Mouse (Mus musculus): ENCODE results near the gene Pygl.
A peak's percentile ranks its signal among the peaks of the same experiment; 100 is the strongest.

Gene Pygl

GRCm38 (mm10) chr12:70234938-70235484, 3.7 kb upstream of the Pygl start:
- H3K27me3 ChIP-seq (ENCODE audit: insufficient read depth, low read length), result peaks cover 11% of the 10 kb centered on the region
- TF ChIP-seq POU5F1 (IDR thresholded peaks at IDR 0.05; ENCODE audit: borderline replicate concordance, low read length) (no peak), CTCF (conservative IDR thresholded peaks at IDR 0.05; ENCODE audit: low read length) (peak; percentile 86)
- no peaks in the 10 kb centered on the region for H3K9me3 ChIP-seq (ENCODE audit: low read length)
- no peaks in the 10 kb centered on the region for H3K36me3 ChIP-seq (ENCODE audit: insufficient read depth, low read length)
- H3K4me1 ChIP-seq (replicated peaks; ENCODE audit: low read depth, low read length), result no peaks in the 10 kb centered on the region; the same call in 1 of the 2 replicates
- H3K4me3 ChIP-seq (replicated peaks; ENCODE audit: low read length), result peak overlapping the region; percentile 17; the same call in 1 of the 2 replicates

- H3K9me3 ChIP-seq (ENCODE audit: low read length), result no peaks in the 10 kb centered on the region
- TF ChIP-seq CTCF (conservative IDR thresholded peaks at IDR 0.05; ENCODE audit: low read length), result peak; percentile 55
- TF ChIP-seq NANOG (IDR thresholded peaks at IDR 0.05; ENCODE audit: borderline replicate concordance, low read length), result no peak
Observed at GRCm38 (mm10) chr12:70234411-70234810, 3.1 kb upstream of the Pygl start.

DNA sequence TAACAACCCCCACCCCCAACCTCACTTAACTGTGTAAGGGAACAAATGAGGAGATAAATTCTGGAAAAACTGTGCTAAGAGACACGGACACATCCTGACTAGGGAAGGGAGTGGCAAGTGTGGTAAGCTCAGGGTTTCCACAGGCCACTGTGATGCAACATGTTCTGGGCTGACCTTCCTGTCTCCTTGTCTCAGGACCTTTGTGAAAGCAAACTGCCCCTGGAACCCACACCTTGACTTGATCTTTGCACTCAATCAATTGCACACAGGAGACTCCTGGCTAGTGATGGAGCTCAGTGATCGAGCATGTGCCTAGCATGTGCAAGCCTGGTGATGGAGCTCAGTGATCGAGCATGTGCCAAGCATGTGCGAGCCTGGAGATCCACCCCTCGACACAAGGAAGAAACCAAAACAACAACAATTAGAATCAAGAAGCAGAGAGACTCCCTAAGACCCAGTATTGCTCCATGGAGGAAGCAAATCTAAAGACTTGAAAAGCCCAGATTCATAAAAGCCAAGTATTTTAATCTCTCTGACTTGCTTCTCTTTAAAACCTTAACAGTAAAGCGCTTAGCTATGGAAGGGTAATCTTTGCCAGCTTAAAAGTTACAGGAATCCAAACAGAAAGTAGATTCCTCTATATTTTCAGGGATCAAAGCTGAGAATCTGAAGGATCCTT, 2.5 kb upstream of the Pygl start:
- no peaks in the 10 kb centered on the region for H3K36me3 ChIP-seq (ENCODE audit: insufficient read depth, low read length)
- H3K27me3 ChIP-seq (ENCODE audit: insufficient read depth, low read length), result peaks cover 19% of the 10 kb centered on the region
- no peaks in the 10 kb centered on the region; the same call in 1 of the 2 replicates for H3K4me1 ChIP-seq (replicated peaks; ENCODE audit: low read depth, low read length)
- TF ChIP-seq POU5F1 (IDR thresholded peaks at IDR 0.05; ENCODE audit: borderline replicate concordance, low read length) (no peak), NANOG (IDR thresholded peaks at IDR 0.05; ENCODE audit: borderline replicate concordance, low read length) (no peak), CTCF (conservative IDR thresholded peaks at IDR 0.05; ENCODE audit: low read length) (no peak)
- no peak overlapping the region for H3K4me3 ChIP-seq (replicated peaks; ENCODE audit: low read length)
- H3K9me3 ChIP-seq (ENCODE audit: low read length), result no peaks in the 10 kb centered on the region

More at GRCm38 (mm10) chr12:70234411-70234810, 3.1 kb upstream of the Pygl start:
- Histone ChIP-seq H3K27me3 (ENCODE audit: insufficient read depth, low read length) (peaks cover 17% of the 10 kb centered on the region), H3K4me1 (replicated peaks; ENCODE audit: low read depth, low read length) (no peaks in the 10 kb centered on the region; the same call in 1 of the 2 replicates), H3K4me3 (replicated peaks; ENCODE audit: low read length) (no peak overlapping the region), H3K36me3 (ENCODE audit: insufficient read depth, low read length) (no peaks in the 10 kb centered on the region)

GRCm38 (mm10) chr12:70232020-70232544, 794 bp upstream of the Pygl start:
- TF ChIP-seq POU5F1 (IDR thresholded peaks at IDR 0.05; ENCODE audit: borderline replicate concordance, low read length) (no peak), CTCF (conservative IDR thresholded peaks at IDR 0.05; ENCODE audit: low read length) (no peak), NANOG (IDR thresholded peaks at IDR 0.05; ENCODE audit: borderline replicate concordance, low read length) (no peak)
- peaks cover 36% of the 10 kb centered on the region for H3K27me3 ChIP-seq (ENCODE audit: insufficient read depth, low read length)
- no peaks in the 10 kb centered on the region for H3K9me3 ChIP-seq (ENCODE audit: low read length)
- H3K4me3 ChIP-seq (replicated peaks; ENCODE audit: low read length), result no peak overlapping the region
- no peaks in the 10 kb centered on the region for H3K36me3 ChIP-seq (ENCODE audit: insufficient read depth, low read length)
- peaks cover 8% of the 10 kb centered on the region for H3K4me1 ChIP-seq (replicated peaks; ENCODE audit: low read depth, low read length)

GRCm38 (mm10) chr12:70228155-70228554, 3.1 kb downstream of the Pygl start:
- peaks cover 15% of the 10 kb centered on the region for H3K4me1 ChIP-seq (replicated peaks; ENCODE audit: low read depth, low read length)
- no peaks in the 10 kb centered on the region for H3K9me3 ChIP-seq (ENCODE audit: low read length)
- H3K27me3 ChIP-seq (ENCODE audit: insufficient read depth, low read length), result peaks cover 55% of the 10 kb centered on the region
- no peak overlapping the region; the same call in 1 of the 2 replicates for H3K4me3 ChIP-seq (replicated peaks; ENCODE audit: low read length)
- TF ChIP-seq POU5F1 (IDR thresholded peaks at IDR 0.05; ENCODE audit: borderline replicate concordance, low read length) (no peak), CTCF (conservative IDR thresholded peaks at IDR 0.05; ENCODE audit: low read length) (no peak), NANOG (IDR thresholded peaks at IDR 0.05; ENCODE audit: borderline replicate concordance, low read length) (no peak)
- H3K36me3 ChIP-seq (ENCODE audit: insufficient read depth, low read length), result no peaks in the 10 kb centered on the region

- peaks cover 55% of the 10 kb centered on the region for H3K27me3 ChIP-seq (ENCODE audit: insufficient read depth, low read length)
- TF ChIP-seq CTCF (conservative IDR thresholded peaks at IDR 0.05; ENCODE audit: low read length) (no peak), NANOG (IDR thresholded peaks at IDR 0.05; ENCODE audit: borderline replicate concordance, low read length) (no peak), POU5F1 (IDR thresholded peaks at IDR 0.05; ENCODE audit: borderline replicate concordance, low read length) (no peak)
- peak overlapping the region; percentile 75 for H3K4me3 ChIP-seq (replicated peaks; ENCODE audit: low read length)
- H3K4me1 ChIP-seq (replicated peaks; ENCODE audit: low read depth, low read length), result peaks cover 15% of the 10 kb centered on the region
- H3K36me3 ChIP-seq (ENCODE audit: insufficient read depth, low read length), result no peaks in the 10 kb centered on the region
- H3K9me3 ChIP-seq (ENCODE audit: low read length), result no peaks in the 10 kb centered on the region
Observed at GRCm38 (mm10) chr12:70227121-70227932, 4.0 kb downstream of the Pygl start.

DNA sequence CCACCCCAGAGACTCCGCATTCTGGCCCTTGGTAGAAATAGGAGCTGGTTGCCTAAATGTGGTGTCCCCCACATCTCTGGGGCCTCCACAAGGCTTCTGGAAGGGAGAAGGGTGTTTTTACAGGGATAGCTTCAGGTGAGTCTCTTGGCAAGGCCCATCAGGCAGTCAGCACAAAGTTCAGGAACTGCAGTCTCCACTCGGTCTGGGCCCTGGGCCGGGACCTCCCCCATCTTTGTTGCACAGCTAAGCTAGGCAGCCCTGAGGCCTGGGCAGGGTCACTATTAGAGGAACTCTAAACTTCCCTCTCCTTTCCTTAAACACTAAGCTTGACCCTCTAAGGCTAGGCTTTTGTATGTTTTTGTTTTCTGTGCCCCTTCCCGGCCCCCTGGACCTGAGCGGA, 4.6 kb downstream of the Pygl start:
- Histone ChIP-seq H3K4me1 (replicated peaks; ENCODE audit: low read depth, low read length) (peaks cover 15% of the 10 kb centered on the region), H3K4me3 (replicated peaks; ENCODE audit: low read length) (peak overlapping the region; percentile 75), H3K9me3 (ENCODE audit: low read length) (no peaks in the 10 kb centered on the region), H3K36me3 (ENCODE audit: insufficient read depth, low read length) (no peaks in the 10 kb centered on the region), H3K27me3 (ENCODE audit: insufficient read depth, low read length) (peaks cover 55% of the 10 kb centered on the region)
- TF ChIP-seq POU5F1 (IDR thresholded peaks at IDR 0.05; ENCODE audit: borderline replicate concordance, low read length) (no peak), CTCF (conservative IDR thresholded peaks at IDR 0.05; ENCODE audit: low read length) (no peak), NANOG (IDR thresholded peaks at IDR 0.05; ENCODE audit: borderline replicate concordance, low read length) (no peak)

- TF ChIP-seq POU5F1 (IDR thresholded peaks at IDR 0.05; ENCODE audit: borderline replicate concordance, low read length), result no peak
- TF ChIP-seq CTCF (conservative IDR thresholded peaks at IDR 0.05; ENCODE audit: low read length), result no peak
- no peak for TF ChIP-seq NANOG (IDR thresholded peaks at IDR 0.05; ENCODE audit: borderline replicate concordance, low read length)
- H3K9me3 ChIP-seq (ENCODE audit: low read length), result no peaks in the 10 kb centered on the region
- H3K4me1 ChIP-seq (replicated peaks; ENCODE audit: low read depth, low read length), result peaks cover 15% of the 10 kb centered on the region
- H3K36me3 ChIP-seq (ENCODE audit: insufficient read depth, low read length), result no peaks in the 10 kb centered on the region
- peaks cover 40% of the 10 kb centered on the region for H3K27me3 ChIP-seq (ENCODE audit: insufficient read depth, low read length)
- H3K4me3 ChIP-seq (replicated peaks; ENCODE audit: low read length), result no peak overlapping the region
Observed at GRCm38 (mm10) chr12:70223331-70223730, 8.0 kb downstream of the Pygl start.

Data from E14TG2a.4 (cell line).